Mouse (Mus musculus): ENCODE data around the gene Lyzl4. TPM values are rescaled to one million over a fixed set of nuclear protein-coding genes. Genes with fewer than 3 reads are reported as not detected.

Lyzl4 gene
- polyA plus RNA-seq, 1 experiment from 2014 or later: not detected

- Histone ChIP-seq H3K36me3 (no peaks in the 10 kb centered on the region), H3K4me1 (replicated peaks) (peaks cover 66% of the 10 kb centered on the region), H3K27ac (peak overlapping the region; percentile 75; the same call in 1 of the 2 replicates), H3K9me3 (no peaks in the 10 kb centered on the region), H3K27me3 (ENCODE audit: insufficient read depth, poor library complexity, severe bottlenecking) (peaks cover 47% of the 10 kb centered on the region), H3K4me3 (no peak overlapping the region)
- WGBS: 21% methylated on average over 7 of the region's 7 CpGs
- peak; percentile 58 for DNase-seq (ENCODE audit: low spot score)
These were observed 29.4 kb upstream of the Lyzl4 start for GRCm38 (mm10) chr9:121671300-121671699.

GRCm38 (mm10) chr9:121669348-121669791 lies 27.5 kb upstream of the Lyzl4 start:
- peak overlapping the region; percentile 75 for H3K27ac ChIP-seq
- H3K27me3 ChIP-seq (ENCODE audit: insufficient read depth, poor library complexity, severe bottlenecking): peaks cover 57% of the 10 kb centered on the region
- peaks cover 69% of the 10 kb centered on the region for H3K4me1 ChIP-seq (replicated peaks)
- no peaks in the 10 kb centered on the region for H3K36me3 ChIP-seq
- peak overlapping the region; percentile 48 for H3K4me3 ChIP-seq
- 1% methylated on average over 28 of the region's 28 CpGs for WGBS
- no peaks in the 10 kb centered on the region for H3K9me3 ChIP-seq
- peak; percentile 81 for DNase-seq (ENCODE audit: low spot score)

GRCm38 (mm10) chr9:121667822-121668221 lies 25.9 kb upstream of the Lyzl4 start:
- Histone ChIP-seq H3K27ac (no peak overlapping the region), H3K27me3 (ENCODE audit: insufficient read depth, poor library complexity, severe bottlenecking) (peaks cover 57% of the 10 kb centered on the region)

GRCm38 (mm10) chr9:121666957-121667630 lies 25.2 kb upstream of the Lyzl4 start:
- DNase-seq (ENCODE audit: low spot score): peak; percentile 18
- WGBS: 81% methylated on average over 16 of the region's 16 CpGs
- H3K4me1 ChIP-seq (replicated peaks): peaks cover 62% of the 10 kb centered on the region
- H3K9me3 ChIP-seq: no peaks in the 10 kb centered on the region
- no peak overlapping the region for H3K4me3 ChIP-seq
- H3K36me3 ChIP-seq: no peaks in the 10 kb centered on the region
- peak overlapping the region; percentile 70 for H3K27ac ChIP-seq
- H3K27me3 ChIP-seq (ENCODE audit: insufficient read depth, poor library complexity, severe bottlenecking): peaks cover 57% of the 10 kb centered on the region

More at GRCm38 (mm10) chr9:121667822-121668221, 25.9 kb upstream of the Lyzl4 start:
- 68% methylated on average over 11 of the region's 11 CpGs for WGBS
- Histone ChIP-seq H3K36me3 (no peaks in the 10 kb centered on the region), H3K4me1 (replicated peaks) (peaks cover 66% of the 10 kb centered on the region), H3K4me3 (no peak overlapping the region), H3K9me3 (no peaks in the 10 kb centered on the region)
- no peak for DNase-seq (ENCODE audit: low spot score)

GRCm38 (mm10) chr9:121664104-121664503 lies 22.2 kb upstream of the Lyzl4 start:
- 87% methylated on average over 5 of the region's 5 CpGs for WGBS
- Histone ChIP-seq H3K36me3 (no peaks in the 10 kb centered on the region), H3K4me1 (replicated peaks) (peaks cover 32% of the 10 kb centered on the region), H3K9me3 (no peaks in the 10 kb centered on the region), H3K4me3 (no peak overlapping the region), H3K27ac (no peak overlapping the region), H3K27me3 (ENCODE audit: insufficient read depth, poor library complexity, severe bottlenecking) (peaks cover 36% of the 10 kb centered on the region)
- DNase-seq (ENCODE audit: low spot score): no peak

- 76% methylated on average over 6 of the region's 6 CpGs for WGBS
- Histone ChIP-seq H3K27me3 (ENCODE audit: insufficient read depth, poor library complexity, severe bottlenecking) (peaks cover 30% of the 10 kb centered on the region), H3K36me3 (no peaks in the 10 kb centered on the region), H3K9me3 (no peaks in the 10 kb centered on the region), H3K27ac (no peak overlapping the region), H3K4me3 (no peak overlapping the region), H3K4me1 (replicated peaks) (peaks cover 25% of the 10 kb centered on the region)
- no peak for DNase-seq (ENCODE audit: low spot score)
These were observed 21.6 kb upstream of the Lyzl4 start for GRCm38 (mm10) chr9:121663467-121663866.

GRCm38 (mm10) chr9:121659791-121660190 lies 17.9 kb upstream of the Lyzl4 start:
- Histone ChIP-seq H3K27ac (no peak overlapping the region), H3K4me1 (replicated peaks) (no peaks in the 10 kb centered on the region; the same call in 1 of the 2 replicates), H3K4me3 (no peak overlapping the region), H3K36me3 (no peaks in the 10 kb centered on the region), H3K27me3 (ENCODE audit: insufficient read depth, poor library complexity, severe bottlenecking) (no peaks in the 10 kb centered on the region), H3K9me3 (no peaks in the 10 kb centered on the region)
- no peak for DNase-seq (ENCODE audit: low spot score)
- 82% methylated on average over 7 of the region's 7 CpGs for WGBS

- no peaks in the 10 kb centered on the region; the same call in 1 of the 2 replicates for H3K4me1 ChIP-seq (replicated peaks)
- 83% methylated on average over 7 of the region's 7 CpGs for WGBS
- H3K9me3 ChIP-seq: no peaks in the 10 kb centered on the region
- H3K4me3 ChIP-seq: no peak overlapping the region
- H3K27me3 ChIP-seq (ENCODE audit: insufficient read depth, poor library complexity, severe bottlenecking): 0 out of 2 replicates have a peak, but pooled peaks cover under 1% of the 10 kb centered on the region
- H3K27ac ChIP-seq: no peak overlapping the region
- no peak for DNase-seq (ENCODE audit: low spot score)
- H3K36me3 ChIP-seq: no peaks in the 10 kb centered on the region
These were observed 16.4 kb upstream of the Lyzl4 start for GRCm38 (mm10) chr9:121658248-121658647.

GRCm38 (mm10) chr9:121657143-121657542 lies 15.2 kb upstream of the Lyzl4 start:
- no peaks in the 10 kb centered on the region for H3K9me3 ChIP-seq
- WGBS: 77% methylated on average over 13 of the region's 13 CpGs
- H3K4me1 ChIP-seq (replicated peaks): no peaks in the 10 kb centered on the region; the same call in 1 of the 2 replicates
- H3K4me3 ChIP-seq: no peak overlapping the region
- DNase-seq (ENCODE audit: low spot score): no peak
- H3K36me3 ChIP-seq: no peaks in the 10 kb centered on the region
- H3K27me3 ChIP-seq (ENCODE audit: insufficient read depth, poor library complexity, severe bottlenecking): 0 out of 2 replicates have a peak, but pooled peaks cover 3% of the 10 kb centered on the region
- H3K27ac ChIP-seq: no peak overlapping the region

GRCm38 (mm10) chr9:121656322-121656721 lies 14.4 kb upstream of the Lyzl4 start:
- Histone ChIP-seq H3K4me3 (no peak overlapping the region), H3K27ac (no peak overlapping the region), H3K4me1 (replicated peaks) (no peaks in the 10 kb centered on the region; the same call in 1 of the 2 replicates), H3K36me3 (no peaks in the 10 kb centered on the region), H3K9me3 (no peaks in the 10 kb centered on the region), H3K27me3 (ENCODE audit: insufficient read depth, poor library complexity, severe bottlenecking) (0 out of 2 replicates have a peak, but pooled peaks cover 3% of the 10 kb centered on the region)
- DNase-seq (ENCODE audit: low spot score): no peak
- WGBS: 86% methylated on average over 5 of the region's 5 CpGs

GRCm38 (mm10) chr9:121653668-121654067 lies 11.8 kb upstream of the Lyzl4 start:
- no peaks in the 10 kb centered on the region for H3K36me3 ChIP-seq
- WGBS: 90% methylated on average over 10 of the region's 10 CpGs
- no peak for DNase-seq (ENCODE audit: low spot score)
- H3K9me3 ChIP-seq: no peaks in the 10 kb centered on the region
- no peaks in the 10 kb centered on the region; the same call in 1 of the 2 replicates for H3K4me1 ChIP-seq (replicated peaks)
- no peak overlapping the region for H3K27ac ChIP-seq
- H3K27me3 ChIP-seq (ENCODE audit: insufficient read depth, poor library complexity, severe bottlenecking): 0 out of 2 replicates have a peak, but pooled peaks cover 3% of the 10 kb centered on the region
- H3K4me3 ChIP-seq: no peak overlapping the region

- DNase-seq (ENCODE audit: low spot score): no peak
- Histone ChIP-seq H3K27ac (no peak overlapping the region), H3K4me1 (replicated peaks) (peaks cover 14% of the 10 kb centered on the region), H3K4me3 (no peak overlapping the region), H3K36me3 (no peaks in the 10 kb centered on the region), H3K27me3 (ENCODE audit: insufficient read depth, poor library complexity, severe bottlenecking) (peaks cover 32% of the 10 kb centered on the region), H3K9me3 (no peaks in the 10 kb centered on the region)
- 82% methylated on average over 7 of the region's 7 CpGs for WGBS
These were observed 5.1 kb upstream of the Lyzl4 start for GRCm38 (mm10) chr9:121647026-121647425.

GRCm38 (mm10) chr9:121644855-121645254 lies 3.0 kb upstream of the Lyzl4 start:
- H3K9me3 ChIP-seq: no peaks in the 10 kb centered on the region
- no peak for DNase-seq (ENCODE audit: low spot score)
- WGBS: 75% methylated on average over 3 of the region's 3 CpGs
- H3K27ac ChIP-seq: no peak overlapping the region
- no peaks in the 10 kb centered on the region for H3K36me3 ChIP-seq
- H3K4me3 ChIP-seq: no peak overlapping the region
- peaks cover 23% of the 10 kb centered on the region for H3K4me1 ChIP-seq (replicated peaks)
- peaks cover 53% of the 10 kb centered on the region for H3K27me3 ChIP-seq (ENCODE audit: insufficient read depth, poor library complexity, severe bottlenecking)
